Mouse (Mus musculus): ENCODE results near the gene Ift46.

Ift46 gene

DNA sequence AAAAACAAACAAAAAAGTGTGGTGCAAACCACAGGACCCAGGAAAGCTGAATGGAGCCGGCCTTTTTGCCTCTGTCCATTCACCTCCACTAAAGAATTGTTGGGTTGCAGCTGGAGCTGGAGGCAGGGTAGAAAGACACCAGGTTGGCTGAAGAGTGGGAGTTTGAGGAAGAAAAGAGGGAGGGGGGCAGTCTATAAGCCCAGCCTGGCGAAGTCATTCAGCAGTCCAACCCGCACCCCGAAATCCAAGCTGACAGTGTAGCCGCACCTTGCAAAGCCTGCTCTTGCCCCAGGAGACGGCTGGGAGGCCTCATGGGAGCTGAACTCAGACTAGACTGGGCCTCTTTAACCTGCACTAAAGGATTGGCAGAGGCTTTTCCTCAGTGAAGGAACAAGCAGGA, 31.8 kb upstream of the Ift46 start:
- DNase-seq (ENCODE audit: low read depth, low spot score), result no peak

DNA sequence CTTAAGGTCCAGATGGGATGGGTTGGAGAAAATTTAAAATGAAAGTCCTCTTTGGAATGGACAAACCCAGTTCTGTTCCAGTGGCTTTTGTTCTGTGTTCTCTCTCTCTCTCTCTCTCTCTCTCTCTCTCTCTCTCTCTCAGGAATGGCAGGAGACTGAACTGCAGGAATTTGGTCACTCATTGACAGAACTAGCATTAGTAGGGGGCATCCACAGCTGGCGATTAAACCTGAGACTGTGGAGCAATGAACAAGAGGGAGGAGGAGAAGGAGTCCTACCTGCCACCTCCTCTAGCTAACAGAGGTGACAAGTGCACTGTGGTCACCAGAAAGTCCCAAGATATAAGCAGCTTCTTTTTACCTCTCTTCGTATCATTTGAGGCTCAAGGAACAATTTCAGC, 31.4 kb upstream of the Ift46 start:
- DNase-seq (ENCODE audit: low read depth, low spot score), result no peak

GRCm38 (mm10) chr9:44737240-44737949, 30.3 kb upstream of the Ift46 start:
- DNase-seq (ENCODE audit: low read depth, low spot score), result no peak

GRCm38 (mm10) chr9:44740663-44741192, 27.0 kb upstream of the Ift46 start:
- no peak for DNase-seq (ENCODE audit: low read depth, low spot score)

- DNase-seq (ENCODE audit: low read depth, low spot score), result no peak
Observed at GRCm38 (mm10) chr9:44745371-44745770, 22.3 kb upstream of the Ift46 start.

DNA sequence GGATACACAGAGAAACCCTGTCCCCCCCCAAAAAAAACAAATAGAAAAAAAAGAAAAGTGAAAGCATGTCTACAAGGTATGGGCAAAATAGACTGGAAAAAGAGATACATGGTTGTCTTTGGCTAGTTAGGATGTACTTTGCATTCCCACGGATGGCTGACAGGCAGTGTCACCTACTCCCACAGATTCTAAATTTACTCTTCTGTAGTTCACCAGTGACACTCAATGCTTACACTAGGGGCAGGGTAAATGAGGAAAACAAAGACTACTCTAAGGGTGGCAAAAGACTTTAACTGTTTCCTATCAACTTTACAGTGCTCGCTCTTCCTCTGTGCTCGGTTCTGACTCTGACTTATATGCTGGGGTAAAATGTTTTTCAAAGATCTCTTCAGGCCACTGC, 21.0 kb upstream of the Ift46 start:
- DNase-seq (ENCODE audit: low read depth, low spot score), result no peak

DNA sequence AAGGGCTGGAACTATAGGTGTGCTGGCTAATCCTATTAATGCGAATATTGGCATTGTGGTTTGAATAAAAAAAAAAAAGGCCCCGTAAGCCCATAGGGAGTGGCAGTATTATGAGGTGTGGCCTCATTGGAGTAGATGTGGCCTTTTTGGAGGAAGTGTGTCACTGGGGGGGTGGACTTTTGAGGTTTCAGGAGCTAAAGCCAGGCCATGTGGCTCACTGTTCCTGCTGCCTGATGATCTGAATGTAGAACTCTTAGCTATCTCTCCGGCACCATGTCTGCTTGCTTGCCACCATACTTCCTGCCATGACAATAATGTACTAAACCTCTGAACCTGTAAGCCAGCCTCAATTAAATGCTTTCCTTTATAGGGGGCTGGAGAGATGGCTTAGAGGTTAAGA, 20.4 kb upstream of the Ift46 start:
- DNase-seq (ENCODE audit: low read depth, low spot score), result no peak

DNA sequence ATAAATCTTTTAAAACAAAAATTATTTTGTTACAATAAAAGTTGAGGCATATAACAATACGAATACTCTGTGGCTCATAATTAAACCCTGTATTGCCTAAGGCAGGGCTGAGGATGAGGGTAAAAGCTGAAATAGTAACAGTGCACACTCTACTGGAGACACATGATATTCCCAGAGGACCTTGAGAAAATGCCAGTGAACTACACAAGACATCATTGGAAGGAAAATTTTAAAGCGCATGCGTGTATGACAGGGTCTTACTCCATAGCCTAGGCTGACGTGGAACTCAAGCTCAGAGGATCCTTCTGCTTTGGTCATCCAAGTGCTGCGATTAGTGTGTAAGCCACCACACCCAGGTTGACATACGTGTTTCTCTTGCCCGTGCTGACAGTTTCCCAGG, 19.2 kb upstream of the Ift46 start:
- DNase-seq (ENCODE audit: low read depth, low spot score), result peak; percentile 77

DNA sequence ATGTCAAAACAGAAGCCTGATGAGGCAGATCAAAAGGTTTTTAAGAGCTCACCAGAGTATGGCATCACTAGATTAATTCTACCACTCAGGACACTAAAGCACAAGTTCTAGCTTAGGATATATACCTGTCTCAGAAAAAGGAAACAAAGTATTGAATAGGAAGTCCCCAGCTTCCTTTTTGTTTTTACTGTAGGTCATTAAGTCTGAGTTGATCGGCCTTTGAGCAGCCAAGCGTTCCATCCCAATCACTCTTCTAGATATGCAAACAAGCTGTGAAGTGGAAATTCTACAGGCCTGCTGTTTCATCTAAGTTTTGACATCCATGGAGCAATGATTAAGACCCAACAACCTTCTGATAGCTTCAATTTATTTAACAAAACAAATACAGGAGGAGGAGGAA, 6.8 kb upstream of the Ift46 start:
- no peak for DNase-seq (ENCODE audit: low read depth, low spot score)

DNA sequence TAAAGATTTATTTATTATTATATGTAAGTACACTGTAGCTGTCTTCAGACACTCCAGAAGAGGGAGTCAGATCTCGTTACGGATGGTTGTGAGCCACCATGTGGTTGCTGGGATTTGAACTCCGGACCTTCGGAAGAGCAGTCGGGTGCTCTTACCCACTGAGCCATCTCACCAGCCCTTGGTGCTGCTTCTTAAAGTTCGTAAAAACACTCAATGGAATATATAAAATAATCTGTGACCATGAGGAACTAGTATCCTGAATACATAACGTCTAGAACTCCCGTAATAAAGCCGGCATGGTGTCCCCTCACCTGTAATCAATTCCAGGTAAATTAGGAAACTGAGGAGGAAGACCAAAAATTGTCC, 304 bp downstream of the Ift46 start:
- peak; percentile 24 for DNase-seq (ENCODE audit: low read depth, low spot score)

DNA sequence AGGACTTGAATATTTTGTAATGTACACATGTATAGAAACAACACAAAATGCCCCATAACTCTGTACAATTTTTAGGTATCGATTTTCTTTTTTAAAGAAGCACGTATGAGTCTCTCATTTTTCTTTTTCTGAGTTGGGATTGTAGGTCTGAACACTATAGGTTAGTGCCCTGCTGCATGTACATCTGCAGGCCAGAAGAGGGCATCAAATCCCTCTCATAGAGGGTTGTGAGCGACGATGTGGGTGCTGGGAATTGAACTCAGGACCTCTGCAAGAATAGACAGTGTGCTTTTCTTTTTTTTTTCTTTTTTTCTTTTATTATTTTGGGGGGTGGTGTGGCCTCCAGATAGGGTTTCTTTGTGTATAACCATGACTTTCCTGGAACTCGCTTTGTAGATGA, 3.7 kb downstream of the Ift46 start:
- DNase-seq (ENCODE audit: low read depth, low spot score), result peak; percentile 66

- no peak for DNase-seq (ENCODE audit: low read depth, low spot score)
Observed at GRCm38 (mm10) chr9:44772392-44772749, 4.7 kb downstream of the Ift46 start.

- DNase-seq (ENCODE audit: low read depth, low spot score), result peak; percentile 96
Observed at GRCm38 (mm10) chr9:44772750-44773651, 5.3 kb downstream of the Ift46 start.

GRCm38 (mm10) chr9:44792842-44793241, 25.1 kb downstream of the Ift46 start:
- DNase-seq (ENCODE audit: low read depth, low spot score), result no peak

DNA sequence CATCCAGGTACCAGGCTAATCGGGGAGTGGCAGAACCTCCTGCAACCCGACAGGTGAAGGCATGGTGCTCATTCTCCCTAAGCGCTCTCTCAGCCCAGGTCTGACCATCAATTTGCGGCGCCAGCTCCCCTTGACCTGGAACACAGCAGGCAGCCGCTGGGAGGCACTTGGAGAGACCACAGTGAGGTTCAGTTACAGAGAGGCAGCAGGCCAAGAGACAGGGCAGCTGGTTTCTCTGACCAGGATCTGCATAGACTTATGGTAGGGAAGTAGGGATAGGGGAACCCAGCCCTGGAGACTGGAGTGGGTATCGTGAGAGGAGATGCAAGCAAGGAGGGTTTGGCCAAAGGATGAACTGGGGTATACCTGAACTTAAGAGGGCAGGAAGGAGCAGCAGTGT, 30.6 kb downstream of the Ift46 start:
- DNase-seq (ENCODE audit: low read depth, low spot score), result no peak

DNA sequence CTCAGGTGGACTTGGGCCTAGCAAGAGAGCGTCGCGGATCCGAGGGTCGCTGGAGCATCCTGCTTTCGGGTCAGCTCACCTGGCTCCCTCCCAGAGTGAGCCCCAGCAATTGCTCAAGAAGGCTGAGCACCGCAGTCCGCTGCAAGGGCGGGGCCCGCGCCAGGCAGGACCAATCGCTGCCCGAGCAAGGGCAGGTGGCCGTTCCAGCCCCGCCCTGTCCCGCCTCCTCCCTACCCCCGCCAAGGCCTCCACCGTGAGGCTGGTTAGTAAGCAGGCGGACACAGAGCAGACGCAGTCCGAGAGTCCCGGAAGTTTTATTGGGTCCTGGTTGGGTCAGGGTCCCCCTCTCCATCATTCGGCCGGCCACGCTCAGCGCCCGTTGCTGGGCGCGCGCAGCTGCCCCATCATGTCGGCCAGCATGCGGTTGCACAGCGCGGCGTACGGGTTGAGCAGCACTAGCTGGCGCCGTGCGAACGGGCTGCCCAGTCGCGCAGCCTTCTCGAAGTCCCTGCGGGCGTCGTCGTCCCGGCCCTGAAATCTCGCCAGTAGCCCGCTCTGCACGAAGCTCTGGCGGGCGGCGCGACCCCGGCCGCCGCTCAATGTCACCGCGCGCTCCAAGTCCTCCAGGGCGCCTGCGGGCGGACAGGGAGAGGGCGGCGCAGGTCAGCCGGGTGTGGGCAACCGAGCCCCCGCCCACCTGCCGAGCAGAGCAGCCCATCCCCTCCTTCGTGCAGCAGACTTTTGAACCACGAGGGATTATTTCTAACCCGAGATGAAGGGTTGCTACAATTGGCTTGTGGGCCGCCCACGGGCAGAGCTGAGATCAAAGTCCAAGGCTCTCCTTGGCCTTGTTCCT, 31.6 kb downstream of the Ift46 start, which contains the start of gene Tmem25:
Gene Tmem25, minus strand, starts transcription at position 206 of the 856 bp plus-strand sequence.
- DNase-seq (ENCODE audit: low read depth, low spot score), result peak; percentile 87

GRCm38 (mm10) chr9:44799958-44800324, 32.2 kb downstream of the Ift46 start:
- DNase-seq (ENCODE audit: low read depth, low spot score), result no peak

DNA sequence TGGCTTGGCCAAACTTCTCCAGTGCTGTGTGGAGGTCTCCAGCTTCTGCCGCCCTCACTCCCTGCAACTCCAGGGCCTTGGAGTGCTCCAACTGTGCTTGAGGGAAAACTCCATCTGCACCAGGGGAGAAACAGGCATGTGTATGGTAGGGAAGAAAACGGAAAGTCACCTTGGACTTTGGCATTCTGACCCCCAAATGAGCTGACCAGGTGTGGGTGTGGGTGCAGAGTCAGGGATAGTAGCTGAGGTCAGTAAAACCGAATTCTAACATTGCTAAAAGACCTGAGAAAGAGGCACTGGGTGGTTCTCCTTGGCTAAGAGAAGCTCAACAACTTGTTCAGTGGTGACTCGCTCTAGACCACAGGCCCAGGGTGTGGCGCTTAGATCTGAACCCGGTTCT, 34.0 kb downstream of the Ift46 start:
- no peak for DNase-seq (ENCODE audit: low read depth, low spot score)

DNA sequence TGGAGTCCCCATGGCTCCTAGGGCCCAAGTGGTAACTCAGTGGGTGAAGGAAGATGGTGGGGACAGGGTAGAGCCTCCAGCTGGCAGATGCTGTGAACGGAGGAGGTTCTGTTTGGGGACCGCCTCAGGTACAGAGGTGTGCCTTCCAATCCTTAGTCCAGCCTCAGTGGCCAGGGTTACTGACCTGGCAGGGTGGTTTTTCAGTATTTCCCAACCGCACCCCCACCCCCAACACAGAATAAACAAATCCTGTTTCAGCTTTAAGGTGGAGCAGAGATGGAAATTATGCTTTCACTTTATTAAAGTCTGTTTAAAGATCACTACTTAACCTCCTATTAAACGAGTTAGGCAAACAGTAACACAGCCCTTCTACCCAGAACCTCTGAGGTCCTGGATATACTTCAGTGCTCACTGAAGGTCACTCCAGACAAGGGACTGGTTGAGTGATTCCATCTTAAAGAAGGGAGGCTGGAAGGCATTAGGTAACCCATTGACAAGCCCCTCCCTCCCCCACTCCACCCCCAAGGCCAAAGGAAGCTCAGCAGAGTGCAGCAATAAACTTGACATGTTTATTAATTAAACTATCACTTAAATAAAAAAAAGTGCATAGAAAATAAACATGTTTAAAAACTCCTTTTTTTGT, 35.2 kb downstream of the Ift46 start, which contains the start of gene Ttc36:
Gene Ttc36, minus strand, starts transcription at position 265 of the 643 bp plus-strand sequence.
- no peak for DNase-seq (ENCODE audit: low read depth, low spot score)

- no peak for DNase-seq (ENCODE audit: low read depth, low spot score)
Observed at GRCm38 (mm10) chr9:44804678-44805077, 37.0 kb downstream of the Ift46 start.

DNA sequence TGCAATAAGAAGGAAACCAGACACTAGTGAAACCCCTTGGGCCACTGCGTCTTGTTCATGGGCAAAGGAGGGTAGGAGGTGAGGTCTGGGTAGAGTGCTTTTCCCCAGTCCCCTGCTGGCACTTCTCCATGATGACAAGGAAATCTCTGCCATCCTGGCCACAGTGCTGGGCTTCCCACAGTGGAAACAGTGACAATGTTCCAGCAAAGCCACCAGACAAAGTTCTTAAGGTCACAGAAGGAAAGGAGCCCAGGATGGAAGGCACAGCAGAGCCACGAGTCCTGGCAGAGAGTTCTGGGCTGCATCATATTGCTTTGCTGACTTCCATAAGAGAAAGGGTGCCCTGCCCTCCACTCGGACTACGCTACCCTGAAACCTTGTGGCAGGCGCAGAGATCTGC, 37.8 kb downstream of the Ift46 start:
- no peak for DNase-seq (ENCODE audit: low read depth, low spot score)

Data from R1 (cell line).